Mouse (Mus musculus) limb, embryonic 13.5 days (tissue): ENCODE data around the gene Klk11. TPM values are rescaled to one million over a fixed set of nuclear protein-coding genes. Genes with fewer than 3 reads are reported as not detected.

Experiments used
- ATAC-seq: fragments of 200-750 bp; cut with Nextera tagmentation; 2 replicates; pipeline ENCODE4 v1.8.0; 2017; ENCODE audit warnings: low read depth, moderate number of reproducible peaks, moderate TSS enrichment; ENCODE audit not compliant: low FRiP score
- H3K27ac ChIP-seq: fragments of 300-500 bp; sonication (generic); 2 replicates; pipeline ENCODE4 v1.5.1; 2015; ENCODE audit warnings: inconsistent platforms, mild to moderate bottlenecking, moderate library complexity
- H3K27me3 ChIP-seq: fragments of 300-500 bp; sonication (generic); 2 replicates; pipeline ENCODE4 v1.6.1; 2015; ENCODE audit warnings: mild to moderate bottlenecking, inconsistent platforms
- H3K36me3 ChIP-seq: fragments of 300-500 bp; sonication (generic); 2 replicates; pipeline ENCODE4 v1.6.1; 2015; ENCODE audit warnings: inconsistent platforms, mild to moderate bottlenecking, moderate library complexity
- H3K4me1 ChIP-seq: fragments of 300-500 bp; sonication (generic); 2 replicates; pipeline ENCODE4 v1.6.1; 2015; ENCODE audit warnings: inconsistent platforms
- H3K4me2 ChIP-seq: fragments of 300-500 bp; sonication (generic); replicated peaks from 2 replicates; pipeline ENCODE4 v1.6.1; 2015; ENCODE audit warnings: inconsistent platforms, mild to moderate bottlenecking, moderate library complexity
- H3K4me3 ChIP-seq: fragments of 300-500 bp; sonication (generic); 2 replicates; pipeline ENCODE4 v1.5.1; 2015; ENCODE audit warnings: moderate library complexity, mild to moderate bottlenecking, inconsistent platforms
- H3K9ac ChIP-seq: fragments of 300-500 bp; sonication (generic); 2 replicates; pipeline ENCODE4 v1.6.1; 2015; ENCODE audit warnings: mild to moderate bottlenecking, inconsistent platforms
- H3K9me3 ChIP-seq: fragments of 300-500 bp; sonication (generic); 2 replicates; pipeline ENCODE4 v1.6.1; 2016; ENCODE audit warnings: inconsistent platforms
- WGBS: fragments of 180-500 bp; shearing (Covaris S2); methylation state at CpG from one replicate; pipeline ENCODE4 v1.1.7; 2015; 5-methylcytosine and 5-hydroxymethylcytosine counted together
- polyA plus RNA-seq: library from polyadenylated mRNA; unstranded; fragments of >200 nt; fragmentation: Nextera tagmentation; extraction: Ambion mirVana; gene quantifications from 2 replicates; pipeline ENCODE4 v1.2.1, GENCODE M21; 2015

The Klk11 gene
- polyA plus RNA-seq, 1 experiment from 2014 or later = 0.27 TPM

DNA sequence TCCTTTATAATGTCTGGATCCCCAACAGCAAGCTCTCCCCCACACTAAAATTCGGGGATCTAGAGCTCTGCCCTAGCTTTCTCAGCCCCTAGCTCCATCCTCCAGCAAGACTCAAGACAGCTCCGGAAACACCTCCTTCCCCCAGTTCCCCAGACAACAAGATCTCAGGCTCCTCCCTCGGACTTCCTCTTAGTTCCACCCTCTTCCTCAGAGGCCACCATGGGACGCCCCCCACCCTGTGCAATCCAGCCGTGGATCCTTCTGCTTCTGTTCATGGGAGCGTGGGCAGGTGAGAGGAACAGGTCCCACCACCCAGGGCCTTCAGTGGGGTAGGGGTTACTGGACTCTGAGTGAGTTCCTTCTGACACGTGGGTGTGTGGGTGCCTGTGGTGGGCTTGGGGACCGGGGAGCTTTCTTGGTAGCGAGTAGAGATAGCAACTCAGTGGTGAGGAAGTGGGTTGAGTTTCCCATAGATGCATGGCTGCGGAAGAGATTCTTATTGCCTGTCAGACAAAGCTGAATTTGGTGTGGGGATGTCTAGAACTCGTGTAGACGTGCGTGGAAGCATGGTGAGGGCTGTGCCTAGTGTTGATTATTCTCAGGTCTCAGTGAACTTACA lies 23.5 kb downstream of the Klk11 start:
- WGBS = 38% methylated on average over 13 of the region's 13 CpGs
- Histone ChIP-seq H3K27me3 (peaks cover 54% of the 10 kb centered on the region), H3K36me3 (no peaks in the 10 kb centered on the region), H3K9ac (peak overlapping the region; percentile 64; the same call in 1 of the 2 replicates), H3K4me3 (peak overlapping the region; percentile 53), H3K4me2 (peak overlapping the region; percentile 78), H3K27ac (no peak overlapping the region), H3K9me3 (no peaks in the 10 kb centered on the region), H3K4me1 (peaks cover 19% of the 10 kb centered on the region)
- ATAC-seq = peak; percentile 60; the same call in 1 of the 2 replicates

- peaks cover 41% of the 10 kb centered on the region for H3K27me3 ChIP-seq
- H3K4me1 ChIP-seq = peaks cover 19% of the 10 kb centered on the region
- no peaks in the 10 kb centered on the region for H3K9me3 ChIP-seq
- H3K36me3 ChIP-seq = no peaks in the 10 kb centered on the region
- H3K4me2 ChIP-seq = no peak overlapping the region
- no peak overlapping the region for H3K4me3 ChIP-seq
- no peak for ATAC-seq
- no peak overlapping the region for H3K27ac ChIP-seq
- H3K9ac ChIP-seq = no peak overlapping the region
- WGBS = 62% methylated on average over 7 of the region's 7 CpGs
These were observed 25.5 kb downstream of the Klk11 start for GRCm38 (mm10) chr7:43799876-43800275.

DNA sequence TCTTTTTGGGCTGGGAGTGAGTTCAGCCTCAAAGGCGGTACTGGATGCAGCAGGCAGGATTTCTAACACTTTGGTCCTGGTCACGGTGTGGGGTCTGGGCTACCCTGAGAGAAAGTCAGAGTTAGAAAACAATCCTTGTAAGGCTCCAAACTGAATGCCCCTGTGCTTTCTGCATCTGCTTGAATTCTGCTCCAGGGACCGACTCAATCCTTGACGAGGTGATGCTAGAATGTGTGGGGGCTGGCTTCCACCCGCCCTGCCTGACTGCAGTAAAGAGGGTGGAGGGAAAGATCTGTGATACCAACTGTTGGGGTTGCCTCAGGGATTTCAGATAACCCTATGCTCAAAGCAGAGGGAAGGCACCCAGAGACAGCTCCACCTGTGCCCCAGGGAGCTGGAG lies 36.6 kb downstream of the Klk11 start, which contains the start of gene Klk7:
Gene Klk7, plus strand, starts transcription at position 301 of the 400 bp plus-strand sequence.
- Histone ChIP-seq H3K9me3 (no peaks in the 10 kb centered on the region), H3K27ac (no peak within 1 kb of the TSS), H3K4me3 (no peak within 1 kb of the TSS), H3K36me3 (no peaks in the 10 kb centered on the region), H3K27me3 (0 out of 2 replicates have a peak, but pooled peaks cover 7% of the 10 kb centered on the region), H3K4me2 (no peak within 1 kb of the TSS), H3K4me1 (no peaks in the 10 kb centered on the region), H3K9ac (no peak within 1 kb of the TSS)
- WGBS = 32% methylated on average over 5 of the region's 5 CpGs
- ATAC-seq = no peak

DNA sequence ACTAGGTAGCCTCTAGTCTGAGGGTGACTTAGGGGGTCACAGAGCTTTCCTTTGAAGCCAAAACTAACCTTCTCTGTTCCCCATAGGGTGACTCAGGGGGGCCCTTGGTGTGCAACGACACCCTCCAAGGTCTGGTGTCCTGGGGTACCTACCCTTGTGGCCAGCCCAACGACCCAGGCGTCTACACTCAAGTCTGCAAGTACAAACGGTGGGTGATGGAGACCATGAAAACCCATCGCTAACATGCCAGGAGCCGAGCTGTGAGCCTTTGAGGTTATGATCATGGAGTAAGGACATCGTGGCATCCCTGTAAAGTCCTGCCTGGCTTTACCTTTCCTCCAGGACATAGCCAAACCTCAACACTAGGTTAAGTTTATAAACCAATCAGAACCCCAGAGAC lies 40.8 kb downstream of the Klk11 start:
- H3K4me2 ChIP-seq = no peak overlapping the region
- no peak overlapping the region for H3K9ac ChIP-seq
- H3K27ac ChIP-seq = no peak overlapping the region
- H3K9me3 ChIP-seq = no peaks in the 10 kb centered on the region
- no peak overlapping the region for H3K4me3 ChIP-seq
- ATAC-seq = no peak
- H3K36me3 ChIP-seq = no peaks in the 10 kb centered on the region
- H3K4me1 ChIP-seq = no peaks in the 10 kb centered on the region
- 0 out of 2 replicates have a peak, but pooled peaks cover 7% of the 10 kb centered on the region for H3K27me3 ChIP-seq
- WGBS = 82% methylated on average over 7 of the region's 7 CpGs

- Histone ChIP-seq H3K9ac (no peak overlapping the region), H3K4me1 (no peaks in the 10 kb centered on the region), H3K27ac (no peak overlapping the region), H3K9me3 (no peaks in the 10 kb centered on the region), H3K36me3 (no peaks in the 10 kb centered on the region), H3K4me2 (no peak overlapping the region), H3K27me3 (0 out of 2 replicates have a peak, but pooled peaks cover 3% of the 10 kb centered on the region), H3K4me3 (no peak overlapping the region)
- no peak for ATAC-seq
These were observed 42.3 kb downstream of the Klk11 start for GRCm38 (mm10) chr7:43816746-43817145.

- Histone ChIP-seq H3K27me3 (no peaks in the 10 kb centered on the region), H3K36me3 (no peaks in the 10 kb centered on the region), H3K4me3 (no peak overlapping the region), H3K9ac (no peak overlapping the region), H3K4me1 (no peaks in the 10 kb centered on the region), H3K4me2 (no peak overlapping the region), H3K27ac (no peak overlapping the region), H3K9me3 (no peaks in the 10 kb centered on the region)
- 89% methylated on average over 7 of the region's 7 CpGs for WGBS
- no peak for ATAC-seq
These were observed 47.2 kb downstream of the Klk11 start for GRCm38 (mm10) chr7:43821581-43821980.

DNA sequence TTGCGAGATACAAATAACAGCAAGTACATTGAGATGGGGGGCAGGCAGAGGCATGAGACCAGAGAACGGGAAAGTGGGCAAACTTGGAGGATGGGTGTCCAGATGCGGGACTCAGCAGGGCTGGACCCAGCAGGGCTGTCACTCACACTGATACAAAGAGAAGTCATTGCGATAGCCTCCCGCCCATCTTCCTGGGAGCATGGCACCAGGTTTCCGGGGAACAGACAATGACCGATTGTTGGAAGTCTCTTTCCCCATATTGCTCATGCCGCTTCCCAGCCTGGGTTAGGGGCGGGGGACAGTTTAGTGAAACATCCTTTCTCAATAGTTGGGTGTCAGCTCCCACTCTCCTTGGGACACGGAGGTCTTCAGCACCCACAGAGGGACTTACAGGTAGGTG lies 49.8 kb downstream of the Klk11 start, which contains the start of gene Klk6:
Gene Klk6, plus strand, starts transcription at position 301 of the 400 bp plus-strand sequence.
- Histone ChIP-seq H3K4me1 (no peaks in the 10 kb centered on the region), H3K9me3 (no peaks in the 10 kb centered on the region), H3K9ac (no peak within 1 kb of the TSS), H3K27ac (no peak within 1 kb of the TSS), H3K27me3 (no peaks in the 10 kb centered on the region), H3K4me2 (no peak within 1 kb of the TSS), H3K4me3 (no peak within 1 kb of the TSS), H3K36me3 (no peaks in the 10 kb centered on the region)
- 89% methylated on average over 10 of the region's 10 CpGs for WGBS
- ATAC-seq = no peak

GRCm38 (mm10) chr7:43826056-43826455 lies 51.7 kb downstream of the Klk11 start:
- WGBS = 76% methylated on average over 5 of the region's 5 CpGs
- ATAC-seq = no peak

GRCm38 (mm10) chr7:43827706-43828105 lies 53.3 kb downstream of the Klk11 start:
- Histone ChIP-seq H3K36me3 (no peaks in the 10 kb centered on the region), H3K9me3 (0 out of 2 replicates have a peak, but pooled peaks cover 4% of the 10 kb centered on the region), H3K4me3 (no peak overlapping the region), H3K4me2 (no peak overlapping the region), H3K4me1 (no peaks in the 10 kb centered on the region), H3K27me3 (no peaks in the 10 kb centered on the region), H3K27ac (no peak overlapping the region), H3K9ac (no peak overlapping the region)
- no peak for ATAC-seq
- WGBS = 78% methylated on average over 4 of the region's 4 CpGs

More at GRCm38 (mm10) chr7:43826056-43826455, 51.7 kb downstream of the Klk11 start:
- no peak overlapping the region for H3K27ac ChIP-seq
- no peaks in the 10 kb centered on the region for H3K36me3 ChIP-seq
- 0 out of 2 replicates have a peak, but pooled peaks cover 4% of the 10 kb centered on the region for H3K9me3 ChIP-seq
- H3K4me2 ChIP-seq = no peak overlapping the region
- no peak overlapping the region for H3K4me3 ChIP-seq
- no peaks in the 10 kb centered on the region for H3K4me1 ChIP-seq
- no peaks in the 10 kb centered on the region for H3K27me3 ChIP-seq
- no peak overlapping the region for H3K9ac ChIP-seq

Other genes starting within 250 kb of the Klk11 start
- 1.2 and 1.5 TPM in 2 replicates for gene Cd33, start 230.2 kb upstream of the Klk11 start, polyA plus RNA-seq
- gene Zfp658, start 212.3 kb upstream of the Klk11 start, polyA plus RNA-seq = 4.8 and 4.9 TPM in 2 replicates
- gene Zfp719, start 195.0 kb upstream of the Klk11 start, polyA plus RNA-seq = 14.4 and 15.4 TPM in 2 replicates
- gene Zfp819, start 167.4 kb upstream of the Klk11 start, polyA plus RNA-seq = 0.27 and 0.33 TPM in 2 replicates
- gene Ceacam18, start 139.9 kb upstream of the Klk11 start, polyA plus RNA-seq = not detected in 2 replicates
- 0.62 and 0.70 TPM in 2 replicates for gene Siglece, start 114.4 kb upstream of the Klk11 start, polyA plus RNA-seq
- 15.0 and 15.2 TPM in 2 replicates for gene Ctu1, start 102.6 kb upstream of the Klk11 start, polyA plus RNA-seq
- not detected in 2 replicates for gene Klk14, start 84.2 kb upstream of the Klk11 start, polyA plus RNA-seq
- 0.37 and 0.79 TPM in 2 replicates for gene Klk13, start 62.0 kb upstream of the Klk11 start, polyA plus RNA-seq
- gene Klk12, start 5.7 kb upstream of the Klk11 start, polyA plus RNA-seq = not detected in 2 replicates
- gene Klk10, start 6.4 kb downstream of the Klk11 start, polyA plus RNA-seq = 2.0 and 2.1 TPM in 2 replicates
- gene Klk9, start 17.3 kb downstream of the Klk11 start, polyA plus RNA-seq = 0.38 and 0.55 TPM in 2 replicates
- 16.8 and 19.0 TPM in 2 replicates for gene Klk8, start 23.0 kb downstream of the Klk11 start, polyA plus RNA-seq
- not detected in 2 replicates for gene Klk7, start 36.7 kb downstream of the Klk11 start, polyA plus RNA-seq
- gene Klk6, start 49.9 kb downstream of the Klk11 start, polyA plus RNA-seq = not detected in 2 replicates
- 0.26 and 0.27 TPM in 2 replicates for gene Klk5, start 67.4 kb downstream of the Klk11 start, polyA plus RNA-seq
- 0.20 and 0.27 TPM in 2 replicates for gene Klk4, start 106.6 kb downstream of the Klk11 start, polyA plus RNA-seq
- not detected in 2 replicates for gene Klk15, start 159.1 kb downstream of the Klk11 start, polyA plus RNA-seq
- gene Klk1b8, start 176.1 kb downstream of the Klk11 start, polyA plus RNA-seq = not detected in 2 replicates
- gene Klk1b1, start 192.1 kb downstream of the Klk11 start, polyA plus RNA-seq = not detected in 2 replicates
- not detected in 2 replicates for gene Klk1b9, start 201.5 kb downstream of the Klk11 start, polyA plus RNA-seq
- not detected in 2 replicates for gene Klk1b11, start 221.3 kb downstream of the Klk11 start, polyA plus RNA-seq
- not detected in 2 replicates for gene Klk1b26, start 237.6 kb downstream of the Klk11 start, polyA plus RNA-seq